Mouse (Mus musculus): ENCODE results near the gene Gm43951.

- TF ChIP-seq GATA1 (IDR thresholded peaks at IDR 0.05; ENCODE audit: borderline replicate concordance, low read length) (no peak), CTCF (IDR thresholded peaks at IDR 0.05; ENCODE audit: low read depth, low read length) (no peak), TAL1 (conservative IDR thresholded peaks at IDR 0.05; ENCODE audit: low read depth, low read length) (no peak), POLR2AphosphoS5 (IDR thresholded peaks at IDR 0.05; ENCODE audit: insufficient replicate concordance, low read depth, low read length) (no peak)
Measured at GRCm38 (mm10) chr11:72206341-72207203, at the start of gene Gm43951.
